Mouse (Mus musculus): ENCODE data around the gene Ctnnbl1. TPM values are rescaled to one million over a fixed set of nuclear protein-coding genes. Genes with fewer than 3 reads are reported as not detected.

Ctnnbl1 gene
- polyA plus RNA-seq, 1 experiment from 2014 or later = 55.4 TPM

GRCm38 (mm10) chr2:157773661-157774060 is 36.5 kb downstream of the Ctnnbl1 start:
- 90% methylated on average over 1 of the region's 1 CpGs for WGBS
- Histone ChIP-seq H3K27ac (ENCODE audit: low read length) (no peak overlapping the region), H3K9ac (replicated peaks; ENCODE audit: low read depth, low read length) (no peak overlapping the region), H3K36me3 (ENCODE audit: control insufficient read depth, insufficient read depth, low read length) (peaks cover 3% of the 10 kb centered on the region), H3K27me3 (ENCODE audit: control insufficient read depth, insufficient read depth, low read length) (no peaks in the 10 kb centered on the region), H3K4me3 (ENCODE audit: low read depth, low read length) (no peak overlapping the region), H3K4me1 (ENCODE audit: control insufficient read depth, insufficient read depth, low read length) (peaks cover 8% of the 10 kb centered on the region; the same call in 1 of the 2 replicates), H3K9me3 (ENCODE audit: control insufficient read depth, low read depth, low read length) (no peaks in the 10 kb centered on the region), H3K4me2 (replicated peaks; ENCODE audit: low read depth, low read length) (no peak overlapping the region)
- ATAC-seq (ENCODE audit: insufficient number of reproducible peaks, insufficient read depth, low FRiP score, low read depth) = no peak

- Histone ChIP-seq H3K9me3 (ENCODE audit: control insufficient read depth, low read depth, low read length) (no peaks in the 10 kb centered on the region), H3K9ac (replicated peaks; ENCODE audit: low read depth, low read length) (no peak overlapping the region), H3K4me3 (ENCODE audit: low read depth, low read length) (no peak overlapping the region), H3K27ac (ENCODE audit: low read length) (no peak overlapping the region), H3K4me1 (ENCODE audit: control insufficient read depth, insufficient read depth, low read length) (no peaks in the 10 kb centered on the region), H3K27me3 (ENCODE audit: control insufficient read depth, insufficient read depth, low read length) (no peaks in the 10 kb centered on the region), H3K36me3 (ENCODE audit: control insufficient read depth, insufficient read depth, low read length) (peaks cover 3% of the 10 kb centered on the region), H3K4me2 (replicated peaks; ENCODE audit: low read depth, low read length) (no peak overlapping the region)
- no peak for ATAC-seq (ENCODE audit: insufficient number of reproducible peaks, insufficient read depth, low FRiP score, low read depth)
- WGBS = 81% methylated on average over 2 of the region's 2 CpGs
Measured at GRCm38 (mm10) chr2:157775957-157776356, 38.8 kb downstream of the Ctnnbl1 start.

GRCm38 (mm10) chr2:157780956-157781355 is 43.8 kb downstream of the Ctnnbl1 start:
- H3K27ac ChIP-seq (ENCODE audit: low read length) = no peak overlapping the region
- no peak overlapping the region for H3K4me2 ChIP-seq (replicated peaks; ENCODE audit: low read depth, low read length)
- no peak overlapping the region for H3K4me3 ChIP-seq (ENCODE audit: low read depth, low read length)
- 77% methylated on average over 3 of the region's 3 CpGs for WGBS
- no peaks in the 10 kb centered on the region for H3K9me3 ChIP-seq (ENCODE audit: control insufficient read depth, low read depth, low read length)
- no peaks in the 10 kb centered on the region for H3K4me1 ChIP-seq (ENCODE audit: control insufficient read depth, insufficient read depth, low read length)
- no peaks in the 10 kb centered on the region for H3K27me3 ChIP-seq (ENCODE audit: control insufficient read depth, insufficient read depth, low read length)
- no peak overlapping the region for H3K9ac ChIP-seq (replicated peaks; ENCODE audit: low read depth, low read length)
- H3K36me3 ChIP-seq (ENCODE audit: control insufficient read depth, insufficient read depth, low read length) = no peaks in the 10 kb centered on the region; the same call in 1 of the 2 replicates
- ATAC-seq (ENCODE audit: insufficient number of reproducible peaks, insufficient read depth, low FRiP score, low read depth) = no peak

- Histone ChIP-seq H3K4me2 (replicated peaks; ENCODE audit: low read depth, low read length) (no peak overlapping the region), H3K36me3 (ENCODE audit: control insufficient read depth, insufficient read depth, low read length) (no peaks in the 10 kb centered on the region), H3K27me3 (ENCODE audit: control insufficient read depth, insufficient read depth, low read length) (no peaks in the 10 kb centered on the region), H3K4me3 (ENCODE audit: low read depth, low read length) (no peak overlapping the region), H3K27ac (ENCODE audit: low read length) (no peak overlapping the region), H3K9ac (replicated peaks; ENCODE audit: low read depth, low read length) (no peak overlapping the region), H3K4me1 (ENCODE audit: control insufficient read depth, insufficient read depth, low read length) (no peaks in the 10 kb centered on the region), H3K9me3 (ENCODE audit: control insufficient read depth, low read depth, low read length) (no peaks in the 10 kb centered on the region)
- 92% methylated on average over 16 of the region's 16 CpGs for WGBS
- ATAC-seq (ENCODE audit: insufficient number of reproducible peaks, insufficient read depth, low FRiP score, low read depth) = no peak
Measured at GRCm38 (mm10) chr2:157783152-157783551, 46.0 kb downstream of the Ctnnbl1 start.

- no peak overlapping the region for H3K4me2 ChIP-seq (replicated peaks; ENCODE audit: low read depth, low read length)
- H3K9ac ChIP-seq (replicated peaks; ENCODE audit: low read depth, low read length) = no peak overlapping the region
- H3K4me3 ChIP-seq (ENCODE audit: low read depth, low read length) = no peak overlapping the region
- no peak overlapping the region for H3K27ac ChIP-seq (ENCODE audit: low read length)
- H3K27me3 ChIP-seq (ENCODE audit: control insufficient read depth, insufficient read depth, low read length) = no peaks in the 10 kb centered on the region
- 62% methylated on average over 6 of the region's 6 CpGs for WGBS
- H3K36me3 ChIP-seq (ENCODE audit: control insufficient read depth, insufficient read depth, low read length) = no peaks in the 10 kb centered on the region
- no peaks in the 10 kb centered on the region for H3K4me1 ChIP-seq (ENCODE audit: control insufficient read depth, insufficient read depth, low read length)
- H3K9me3 ChIP-seq (ENCODE audit: control insufficient read depth, low read depth, low read length) = no peaks in the 10 kb centered on the region
- no peak for ATAC-seq (ENCODE audit: insufficient number of reproducible peaks, insufficient read depth, low FRiP score, low read depth)
Measured at GRCm38 (mm10) chr2:157784238-157784637, 47.0 kb downstream of the Ctnnbl1 start.

GRCm38 (mm10) chr2:157784647-157785046 is 47.4 kb downstream of the Ctnnbl1 start:
- Histone ChIP-seq H3K9me3 (ENCODE audit: control insufficient read depth, low read depth, low read length) (no peaks in the 10 kb centered on the region), H3K27ac (ENCODE audit: low read length) (no peak overlapping the region), H3K4me1 (ENCODE audit: control insufficient read depth, insufficient read depth, low read length) (no peaks in the 10 kb centered on the region), H3K4me2 (replicated peaks; ENCODE audit: low read depth, low read length) (no peak overlapping the region), H3K4me3 (ENCODE audit: low read depth, low read length) (no peak overlapping the region), H3K9ac (replicated peaks; ENCODE audit: low read depth, low read length) (no peak overlapping the region), H3K36me3 (ENCODE audit: control insufficient read depth, insufficient read depth, low read length) (no peaks in the 10 kb centered on the region), H3K27me3 (ENCODE audit: control insufficient read depth, insufficient read depth, low read length) (no peaks in the 10 kb centered on the region)
- ATAC-seq (ENCODE audit: insufficient number of reproducible peaks, insufficient read depth, low FRiP score, low read depth) = no peak
- 68% methylated on average over 2 of the region's 2 CpGs for WGBS

GRCm38 (mm10) chr2:157789226-157789625 is 52.0 kb downstream of the Ctnnbl1 start:
- Histone ChIP-seq H3K27ac (ENCODE audit: low read length) (no peak overlapping the region), H3K4me1 (ENCODE audit: control insufficient read depth, insufficient read depth, low read length) (no peaks in the 10 kb centered on the region), H3K27me3 (ENCODE audit: control insufficient read depth, insufficient read depth, low read length) (no peaks in the 10 kb centered on the region), H3K4me3 (ENCODE audit: low read depth, low read length) (no peak overlapping the region), H3K9me3 (ENCODE audit: control insufficient read depth, low read depth, low read length) (no peaks in the 10 kb centered on the region), H3K36me3 (ENCODE audit: control insufficient read depth, insufficient read depth, low read length) (peaks cover 3% of the 10 kb centered on the region; the same call in 1 of the 2 replicates), H3K9ac (replicated peaks; ENCODE audit: low read depth, low read length) (no peak overlapping the region), H3K4me2 (replicated peaks; ENCODE audit: low read depth, low read length) (no peak overlapping the region)
- WGBS = 86% methylated on average over 7 of the region's 7 CpGs
- ATAC-seq (ENCODE audit: insufficient number of reproducible peaks, insufficient read depth, low FRiP score, low read depth) = no peak

- Histone ChIP-seq H3K4me3 (ENCODE audit: low read depth, low read length) (no peak overlapping the region), H3K9ac (replicated peaks; ENCODE audit: low read depth, low read length) (no peak overlapping the region), H3K36me3 (ENCODE audit: control insufficient read depth, insufficient read depth, low read length) (peaks cover 3% of the 10 kb centered on the region; the same call in 1 of the 2 replicates), H3K4me1 (ENCODE audit: control insufficient read depth, insufficient read depth, low read length) (no peaks in the 10 kb centered on the region), H3K27me3 (ENCODE audit: control insufficient read depth, insufficient read depth, low read length) (no peaks in the 10 kb centered on the region), H3K9me3 (ENCODE audit: control insufficient read depth, low read depth, low read length) (no peaks in the 10 kb centered on the region), H3K4me2 (replicated peaks; ENCODE audit: low read depth, low read length) (no peak overlapping the region), H3K27ac (ENCODE audit: low read length) (no peak overlapping the region)
- no peak for ATAC-seq (ENCODE audit: insufficient number of reproducible peaks, insufficient read depth, low FRiP score, low read depth)
- 89% methylated on average over 8 of the region's 8 CpGs for WGBS
Measured at GRCm38 (mm10) chr2:157790836-157791495, 53.8 kb downstream of the Ctnnbl1 start.
